Mouse (Mus musculus): ENCODE measurements around the gene Zfp788. TPM values are rescaled to one million over a fixed set of nuclear protein-coding genes. Genes with fewer than 3 reads are reported as not detected.

Zfp788 gene
- 1 to 10 TPM in 1 of 2 experiments, under 1 TPM in 1; 0.15 to 1.8 TPM for polyA plus RNA-seq (2012; fragmentation: generic; extraction: Trizol)

GRCm38 (mm10) chr7:41632409-41633220, at the start of gene Zfp788:
Gene Zfp788 (plus strand): TSS chr7:41633203.

GRCm38 (mm10) chr7:41599034-41599813, 33.8 kb upstream of the Zfp788 start, which contains the start of gene 2610021A01Rik:
Gene 2610021A01Rik (plus strand): TSS chr7:41599230.

Other genes starting within 250 kb of the Zfp788 start
- 1 to 10 TPM in 1 of 2 experiments, under 1 TPM in 1; 0.18 to 2.0 TPM for gene AI987944, start 239.8 kb upstream of the Zfp788 start, polyA plus RNA-seq (2012; fragmentation: generic; extraction: Trizol)
- under 1 TPM in 1 of 2 experiments, not detected in 1; 0.02 TPM for gene Vmn2r57, start 184.5 kb upstream of the Zfp788 start, polyA plus RNA-seq (2012; fragmentation: generic; extraction: Trizol)
- under 1 TPM in 1 of 2 experiments, not detected in 1; 0.02 TPM for gene Gm20449, start 133.8 kb upstream of the Zfp788 start, polyA plus RNA-seq (2012; fragmentation: generic; extraction: Trizol)
- under 1 TPM; 0.12 to 0.83 TPM for gene AW146154, start 133.3 kb upstream of the Zfp788 start, polyA plus RNA-seq (2012; fragmentation: generic; extraction: Trizol)
- gene Gm6871, start 59.5 kb upstream of the Zfp788 start, polyA plus RNA-seq (2012; fragmentation: generic; extraction: Trizol), result under 1 TPM in 1 of 2 experiments, not detected in 1; 0.06 TPM
- under 1 TPM; 0.11 to 0.34 TPM for gene 2610021A01Rik, start 34.0 kb upstream of the Zfp788 start, polyA plus RNA-seq (2012; fragmentation: generic; extraction: Trizol)
- gene Vmn2r58, start 239.5 kb downstream of the Zfp788 start, polyA plus RNA-seq (2012; fragmentation: generic; extraction: Trizol), result not detected